Mouse (Mus musculus) lung, postnatal 14 days (tissue): ENCODE data around the gene Adamts14.

Experiments used
- DNase-seq: peaks from one replicate; pipeline ENCODE4 v3.0.0; 2021

The Adamts14 gene

DNA sequence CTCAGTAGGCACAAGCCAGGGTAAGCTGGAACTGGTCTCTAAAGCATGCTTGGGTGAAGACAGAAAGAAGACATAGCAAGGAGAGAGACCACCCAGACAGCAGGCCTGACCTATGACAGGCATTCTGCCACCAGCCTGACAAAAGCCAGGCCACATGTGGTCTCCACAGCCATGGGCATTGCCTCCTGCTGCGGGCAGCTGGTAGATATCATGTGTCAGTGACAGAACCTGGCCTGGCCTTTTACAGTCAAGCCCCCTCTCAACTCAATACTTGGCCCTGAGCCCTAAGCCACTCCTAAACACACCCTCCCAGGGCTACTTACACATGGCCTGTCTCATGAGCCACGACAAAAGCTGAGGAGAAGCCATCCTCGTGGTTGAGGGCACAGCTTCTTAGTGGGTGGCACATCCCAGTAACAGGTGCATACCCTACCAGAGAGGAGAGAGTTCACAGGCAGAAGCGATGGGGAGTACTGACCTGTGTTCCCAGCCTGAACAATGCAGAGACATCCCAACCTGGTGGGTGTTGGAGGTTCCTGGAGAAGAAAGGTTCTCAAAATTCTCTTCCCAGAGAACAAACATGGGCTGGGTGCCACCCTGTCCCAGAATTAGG, 46.3 kb downstream of the Adamts14 start:
- DNase-seq, result no peak

DNA sequence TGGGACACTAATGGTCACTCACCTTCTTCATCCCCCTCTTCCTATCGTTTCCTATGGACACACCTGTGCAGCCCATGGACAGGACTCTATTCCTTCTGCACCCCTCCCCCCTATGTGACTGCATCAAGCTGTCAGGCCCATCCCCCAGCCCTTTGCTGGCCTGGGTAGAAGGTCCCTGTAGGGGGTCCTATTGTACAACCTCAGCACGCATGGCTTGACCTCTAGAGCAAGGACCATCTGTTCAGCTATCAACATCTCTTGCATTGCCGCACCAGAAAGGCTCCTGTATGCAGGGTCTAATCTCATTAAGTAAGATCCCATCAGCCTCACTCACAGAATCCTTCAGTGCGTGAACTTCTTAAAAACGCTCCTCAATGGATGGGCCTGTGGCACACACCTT, 47.5 kb downstream of the Adamts14 start:
- no peak for DNase-seq

DNA sequence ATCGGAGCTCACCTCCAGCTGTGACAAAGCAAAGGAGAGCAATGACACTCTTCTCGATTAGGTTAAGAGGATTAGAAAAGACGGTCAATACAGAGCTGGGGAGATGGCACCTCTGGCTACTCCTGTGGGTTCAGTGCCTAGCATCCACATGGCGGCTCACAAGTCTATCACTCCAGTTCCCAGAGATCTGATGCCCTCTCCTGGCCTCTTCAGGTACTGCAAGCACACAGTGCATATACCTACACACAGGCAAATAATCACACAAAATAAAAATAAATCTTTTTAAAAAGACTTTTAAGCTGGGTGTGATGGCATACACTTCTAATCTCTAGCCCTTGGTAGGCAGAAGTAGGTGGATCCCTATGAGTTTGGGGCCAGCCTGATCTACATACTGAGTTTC, 53.9 kb downstream of the Adamts14 start:
- no peak for DNase-seq

DNA sequence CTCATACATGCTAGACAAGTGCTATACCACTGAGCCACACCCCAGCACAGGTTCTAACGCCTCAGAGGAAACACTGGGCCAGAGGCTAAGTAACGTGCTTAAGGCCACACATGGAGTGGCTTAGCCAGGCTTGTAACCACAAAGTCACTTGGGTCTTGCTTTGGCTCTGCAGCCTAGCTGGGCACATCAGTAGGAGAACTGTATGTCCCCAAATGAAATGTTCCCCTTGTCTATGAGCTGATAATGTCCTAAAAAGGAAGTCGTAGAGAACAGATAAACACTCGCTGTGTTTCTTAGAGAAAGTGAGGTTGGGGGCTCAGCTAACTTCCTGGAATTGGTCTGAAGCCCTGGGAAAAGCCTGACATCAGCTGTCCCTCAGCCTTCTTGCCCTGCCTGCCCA, 57.1 kb downstream of the Adamts14 start:
- no peak for DNase-seq

DNA sequence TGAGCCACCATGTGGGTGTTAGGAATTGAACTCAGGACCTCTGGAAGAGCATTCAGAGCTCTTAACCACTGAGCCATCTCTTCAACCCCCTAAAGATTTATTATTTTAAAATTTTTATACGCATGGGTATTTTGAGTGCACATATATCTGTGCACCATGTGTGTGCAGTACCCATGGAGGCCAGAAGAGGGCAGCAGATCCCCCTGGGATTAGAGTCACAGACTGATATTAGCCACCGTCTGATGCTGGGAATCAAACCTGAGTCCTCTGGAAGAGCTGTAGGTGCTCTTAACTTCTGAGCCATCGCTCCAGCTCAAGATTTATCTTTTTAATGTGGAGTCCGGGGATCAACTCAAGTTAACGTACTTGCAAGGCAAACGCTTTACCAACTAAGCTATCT, 57.6 kb downstream of the Adamts14 start:
- DNase-seq, result no peak

DNA sequence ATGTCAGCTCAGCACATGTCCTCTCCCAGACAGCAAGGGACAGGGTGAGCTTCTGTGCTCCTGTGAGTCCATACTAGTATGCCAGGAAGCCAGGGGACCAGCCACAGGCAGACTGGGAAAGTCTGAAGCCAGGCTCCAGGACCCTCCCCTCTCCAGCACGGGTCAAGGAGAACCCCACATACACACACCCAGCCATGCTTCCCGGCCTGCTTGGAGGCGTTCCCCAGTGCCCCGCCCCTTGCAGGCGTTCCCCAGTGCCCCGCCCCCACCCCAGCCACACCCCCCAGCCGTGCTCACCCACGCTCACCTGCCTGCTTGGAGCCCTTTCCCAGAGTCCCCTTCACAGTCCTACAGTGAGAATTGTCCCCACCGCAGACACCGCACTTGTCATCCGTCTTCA, 60.4 kb downstream of the Adamts14 start:
- no peak for DNase-seq

DNA sequence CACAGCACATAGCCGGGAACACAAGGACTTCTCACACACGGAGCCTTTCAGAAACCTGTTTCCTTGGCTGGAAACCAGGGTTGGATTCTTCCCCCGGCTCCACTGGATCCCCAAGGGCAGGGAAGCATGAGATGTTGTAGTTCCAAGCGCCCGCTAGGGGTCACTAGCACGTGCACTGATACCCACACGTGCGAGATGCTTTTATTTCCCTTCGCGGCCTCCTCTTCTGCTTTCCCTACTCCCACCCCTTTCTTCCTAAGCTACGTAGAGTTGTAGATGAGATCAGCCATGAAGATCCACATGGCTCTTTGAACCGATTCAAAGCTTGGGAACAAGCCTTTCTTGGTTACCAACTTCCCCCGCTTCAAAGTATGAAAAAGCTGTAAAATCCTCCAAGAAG, 61.5 kb downstream of the Adamts14 start:
- peak; percentile 71 for DNase-seq

DNA sequence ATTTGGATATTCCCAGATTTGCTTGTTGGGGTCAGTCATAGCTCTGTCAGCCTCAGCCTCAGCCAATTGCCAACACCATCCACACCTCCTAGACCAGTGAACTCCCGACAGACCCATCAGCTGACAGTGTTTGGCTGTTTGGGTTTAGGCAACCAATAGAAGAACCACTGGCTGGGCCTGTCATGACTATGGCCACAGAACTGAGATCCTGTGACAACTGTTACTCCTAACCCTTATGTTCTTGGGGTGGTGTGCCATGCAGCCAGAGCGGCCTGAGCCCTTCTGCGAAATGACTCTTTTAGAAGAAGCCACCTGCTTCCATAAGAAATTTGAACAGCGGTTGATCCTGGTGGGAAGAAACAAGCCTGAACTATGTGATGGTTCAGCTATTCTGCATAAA, 62.1 kb downstream of the Adamts14 start:
- DNase-seq, result no peak

DNA sequence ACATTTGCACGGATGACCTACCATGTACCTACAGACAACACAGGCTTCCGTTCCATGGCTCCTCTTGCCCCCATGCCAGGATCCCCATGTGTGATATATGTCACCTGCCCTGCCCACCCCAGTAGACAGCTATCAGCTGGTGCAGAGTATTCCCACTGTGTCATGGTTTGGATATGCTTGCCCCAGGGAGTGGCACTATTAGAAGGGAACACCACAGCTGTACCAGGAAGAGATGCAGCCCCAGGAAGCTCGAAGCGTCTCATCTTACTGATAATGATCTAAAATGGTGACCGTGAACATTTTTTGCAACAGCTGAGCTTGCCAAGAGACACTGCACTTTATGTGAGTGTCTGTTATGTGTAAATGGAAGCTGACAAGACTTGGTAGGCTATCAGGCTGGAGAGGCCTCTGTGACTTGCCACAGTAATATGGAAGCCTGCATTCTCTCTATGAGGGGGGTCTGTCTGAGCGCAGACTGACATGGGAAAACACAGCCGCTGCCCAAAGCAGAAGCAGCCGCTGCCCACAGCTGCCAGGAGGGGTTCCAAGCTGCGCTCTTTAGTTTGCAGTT, 65.0 kb downstream of the Adamts14 start:
- no peak for DNase-seq

DNA sequence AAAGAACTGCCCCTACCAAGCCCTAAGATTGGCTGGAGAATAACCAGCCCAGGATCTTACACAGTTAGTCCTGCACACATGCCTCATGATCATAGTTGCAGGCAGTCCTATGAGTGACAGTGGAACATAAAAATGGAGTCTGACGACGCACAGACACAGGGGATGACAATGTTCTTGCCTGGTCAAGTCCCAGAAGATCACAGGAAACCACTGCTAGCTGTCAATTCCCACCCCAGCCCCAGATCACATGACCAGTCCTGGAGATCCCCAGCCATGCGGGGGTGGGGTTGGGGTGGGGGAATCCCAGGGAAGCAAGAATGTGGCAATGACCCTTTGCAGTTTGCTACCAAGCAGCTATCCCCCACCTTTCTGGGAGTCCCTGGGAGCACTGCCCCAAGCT, 69.3 kb downstream of the Adamts14 start:
- DNase-seq, result no peak

DNA sequence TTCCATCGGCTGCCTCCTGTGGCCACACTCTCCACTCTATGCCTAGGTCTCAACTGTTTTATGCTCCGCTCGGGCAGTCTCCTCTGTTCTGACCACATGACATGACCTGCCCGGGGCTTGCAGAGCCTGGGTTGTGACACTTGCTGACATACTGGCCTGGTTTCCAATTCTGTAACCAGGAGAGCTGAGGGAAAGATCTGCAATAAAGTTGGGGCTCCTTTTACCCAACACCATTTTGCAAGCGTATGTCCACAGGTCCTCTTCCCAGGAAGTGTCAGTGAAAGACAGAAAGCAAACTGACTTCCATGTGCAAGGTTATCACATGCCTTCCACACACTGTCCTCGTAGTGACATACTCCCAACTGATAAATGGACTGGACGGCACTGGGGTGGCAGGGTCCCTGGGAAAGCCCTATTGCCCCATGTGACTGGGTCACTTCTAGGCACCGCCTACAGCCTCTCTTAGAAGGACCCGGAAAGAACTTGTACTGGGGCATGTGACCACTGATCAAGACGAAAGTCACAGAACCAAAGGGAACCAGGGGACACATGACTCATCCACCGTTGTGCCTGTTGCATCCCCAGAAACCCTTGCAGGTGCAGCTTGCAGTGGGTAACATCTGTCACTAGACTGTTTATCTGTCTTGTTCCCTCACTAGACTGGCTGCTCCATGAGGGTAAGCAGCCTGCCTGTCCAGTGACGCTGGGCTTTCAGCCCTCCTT, 71.5 kb downstream of the Adamts14 start:
- no peak for DNase-seq

DNA sequence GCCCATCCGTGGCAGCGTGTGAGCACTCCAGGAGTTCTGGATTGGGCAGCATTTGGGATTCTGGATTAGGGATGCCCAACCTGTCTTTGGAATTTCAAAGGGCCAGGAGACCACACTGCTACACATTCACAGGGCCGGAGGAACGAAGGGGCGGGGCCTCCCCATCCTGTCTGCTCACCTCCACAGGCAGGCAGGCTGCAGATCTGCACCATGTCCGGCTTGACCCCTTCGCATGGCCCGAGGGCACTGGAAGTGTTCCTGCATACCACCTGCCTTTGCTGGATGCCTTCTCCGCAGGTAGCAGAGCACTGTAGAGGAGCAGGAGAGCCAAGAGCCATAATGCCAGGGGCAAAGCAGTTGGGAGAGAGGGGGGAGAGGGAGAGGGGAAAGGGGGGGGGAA, 72.2 kb downstream of the Adamts14 start:
- DNase-seq, result no peak

DNA sequence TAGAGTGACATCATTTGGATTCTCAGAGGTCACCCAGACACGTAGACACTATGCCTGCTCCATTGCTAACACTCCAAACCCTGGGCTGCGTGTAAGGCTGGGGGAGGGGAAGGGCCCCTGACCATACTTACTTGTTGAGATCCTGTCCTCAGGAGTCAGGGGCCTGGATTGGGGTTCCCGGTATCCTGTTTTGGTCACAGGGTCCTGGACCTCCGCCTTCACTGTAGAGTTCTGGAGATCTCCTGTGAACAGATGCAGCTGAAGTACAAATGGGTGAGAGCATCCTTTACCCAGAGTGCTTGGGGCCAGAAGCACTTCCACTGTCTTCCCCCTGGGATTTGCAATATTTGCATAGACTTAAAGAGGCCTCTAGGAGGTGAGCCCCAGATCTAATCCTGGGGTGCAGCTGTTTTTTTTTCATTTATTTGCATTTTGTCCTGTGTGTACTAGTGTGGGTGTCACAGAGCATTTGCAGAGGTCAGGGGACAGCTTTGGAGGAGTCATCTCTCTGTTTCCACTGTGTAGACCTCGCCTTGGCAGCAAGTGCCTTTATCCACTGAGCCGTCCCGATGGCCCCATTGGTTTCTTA, 72.9 kb downstream of the Adamts14 start:
- no peak for DNase-seq

DNA sequence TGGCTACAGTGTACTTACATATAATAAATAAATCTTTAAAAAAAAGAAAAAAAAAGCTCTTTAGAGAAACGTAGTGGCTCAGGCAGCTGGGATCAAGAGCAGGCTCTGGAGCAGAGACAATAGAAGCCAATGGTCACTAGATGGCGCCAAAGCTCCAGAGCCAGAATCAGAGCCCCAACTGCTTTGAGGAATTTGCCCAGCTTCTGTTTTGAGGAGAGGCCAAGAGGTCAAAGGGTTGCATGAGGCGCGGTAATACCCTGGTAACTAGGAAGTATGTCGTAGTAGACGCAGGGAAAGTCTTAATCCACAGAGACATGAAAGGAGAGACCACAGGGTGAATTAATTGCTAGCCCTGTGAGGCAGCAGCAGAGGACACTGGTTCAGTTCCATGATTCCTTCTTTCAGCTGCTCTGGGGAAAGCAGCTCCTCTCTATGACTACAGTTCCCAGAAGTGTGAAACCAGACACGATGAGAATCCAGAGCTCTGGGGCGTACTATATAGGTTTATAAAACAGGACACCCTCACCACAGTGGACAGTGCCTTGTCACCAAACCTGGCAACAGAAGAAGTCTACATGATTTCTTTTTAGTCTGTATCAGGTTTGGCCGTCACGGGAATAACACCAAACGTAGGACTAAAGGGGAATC, 73.5 kb downstream of the Adamts14 start:
- peak; percentile 86 for DNase-seq

DNA sequence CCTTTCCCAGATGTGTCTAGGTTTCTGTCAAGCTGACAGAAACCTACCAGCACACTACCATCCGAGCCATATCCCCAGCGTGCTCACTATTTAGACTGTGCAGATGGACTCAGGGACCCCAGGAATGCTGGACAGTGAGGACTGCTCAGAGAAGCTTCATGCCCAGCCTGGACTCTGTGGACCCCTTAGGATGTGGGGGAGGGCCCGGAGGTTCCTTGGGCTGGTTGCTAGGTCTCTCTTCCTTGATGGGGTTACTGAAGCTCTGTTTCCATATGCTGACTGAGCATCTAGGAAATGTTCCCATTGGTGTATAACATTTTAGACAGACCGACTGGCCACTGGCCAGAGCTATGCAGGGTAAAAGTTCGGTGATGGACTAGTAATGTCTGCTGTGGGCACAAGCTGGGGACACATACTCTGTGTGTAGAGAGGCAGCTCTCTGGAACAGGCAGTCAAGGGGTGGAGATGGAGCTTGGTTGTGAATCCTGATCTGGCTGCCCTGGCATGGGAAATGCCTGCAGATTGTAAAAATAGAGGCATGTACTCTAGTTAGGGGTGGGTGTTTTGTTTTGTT, 77.4 kb downstream of the Adamts14 start:
- no peak for DNase-seq

DNA sequence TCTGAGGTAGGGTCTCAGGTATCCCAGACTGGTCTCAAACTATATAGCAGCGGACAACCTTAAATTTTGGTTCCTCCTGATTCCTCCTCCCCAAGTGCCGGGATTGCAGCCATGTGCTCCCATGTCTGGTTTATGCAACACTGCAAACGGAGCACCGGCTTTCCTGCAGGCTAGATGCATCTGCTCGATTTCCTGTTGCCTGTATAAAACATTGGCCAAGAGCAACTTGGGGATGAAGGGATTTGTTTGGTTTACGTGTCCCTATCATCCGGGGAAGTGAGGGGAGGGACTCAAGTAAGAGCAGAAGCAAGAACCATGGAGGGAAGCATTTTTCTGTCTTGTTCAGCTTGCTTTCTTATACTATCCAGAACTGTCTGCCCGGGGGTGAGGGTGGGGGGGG, 78.0 kb downstream of the Adamts14 start:
- no peak for DNase-seq

DNA sequence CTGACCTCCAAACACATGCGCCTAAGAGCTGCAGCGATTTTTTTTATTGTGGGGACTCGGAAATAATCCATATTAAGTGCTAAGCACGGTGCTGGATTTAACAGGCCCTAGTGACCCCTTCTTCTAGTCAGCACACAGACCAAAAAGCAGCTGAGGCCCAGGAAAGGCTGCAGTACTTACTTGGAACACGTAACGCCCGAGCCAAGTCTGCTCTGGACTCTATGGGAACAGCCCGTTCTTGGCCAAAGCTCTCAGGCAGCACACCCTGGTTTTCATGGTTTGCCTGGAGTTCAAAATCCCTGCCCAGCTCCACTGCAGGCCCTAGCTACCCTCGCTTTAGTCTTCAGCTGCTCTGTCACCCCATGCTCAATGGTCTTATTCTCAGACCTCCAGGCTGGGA, 78.6 kb downstream of the Adamts14 start:
- peak; percentile 25 for DNase-seq

DNA sequence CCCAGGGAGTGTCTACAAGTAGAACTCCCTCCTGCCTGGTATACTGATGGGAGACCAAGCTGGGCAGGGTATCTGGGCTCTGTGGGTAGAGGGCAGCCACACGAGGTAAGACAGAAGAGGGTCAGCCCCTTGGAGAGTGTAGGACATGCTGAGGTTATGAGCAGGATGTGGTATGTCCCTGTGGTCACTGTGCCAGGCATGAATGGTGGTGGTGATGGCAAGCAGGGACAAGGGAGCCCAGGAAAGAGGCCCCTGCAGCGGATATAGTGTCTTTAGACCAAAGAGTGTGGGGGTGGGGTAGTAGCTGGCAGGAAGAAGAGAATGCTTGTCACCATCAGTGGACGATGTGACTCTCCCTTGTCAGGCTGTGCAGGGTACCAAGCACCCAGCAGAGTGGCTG, 85.2 kb downstream of the Adamts14 start:
- no peak for DNase-seq

DNA sequence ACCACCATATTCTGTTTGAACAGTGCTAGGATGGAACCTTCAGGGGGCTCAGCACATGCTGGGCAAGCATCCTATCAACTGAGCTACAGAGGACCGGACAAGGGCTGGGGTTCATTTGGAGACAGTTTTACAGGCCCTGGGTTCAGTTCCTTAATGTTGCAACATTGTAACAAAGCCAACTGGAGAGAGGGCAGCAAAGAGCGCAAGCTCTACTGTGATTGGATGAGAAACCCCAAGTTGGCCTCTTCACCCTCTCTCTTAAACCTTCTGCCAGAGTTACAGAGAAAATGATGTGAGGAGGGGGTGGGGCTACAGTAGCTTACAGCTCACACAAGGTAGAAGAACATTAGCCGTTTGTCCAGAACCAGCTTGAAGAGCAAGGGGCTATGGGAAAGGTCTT, 86.2 kb downstream of the Adamts14 start:
- DNase-seq, result no peak

DNA sequence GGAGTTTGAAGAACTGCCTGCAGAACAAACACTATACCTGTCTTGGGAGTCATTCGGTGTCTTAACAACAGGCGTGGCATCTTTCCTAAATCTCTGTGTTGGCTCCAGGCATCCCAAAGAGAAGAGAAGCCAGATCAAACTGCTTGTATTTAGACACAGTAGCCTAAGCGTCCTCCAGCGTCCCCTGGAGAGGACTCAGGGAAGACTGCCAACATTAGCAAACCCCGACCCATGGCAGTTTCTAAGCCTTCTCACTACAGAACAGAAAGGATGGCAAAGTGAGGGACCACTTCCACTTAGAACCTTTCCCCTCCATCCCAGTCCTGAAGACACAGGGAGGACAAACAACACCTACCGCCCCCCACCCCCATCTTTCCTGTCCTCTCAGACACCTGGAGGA, 93.3 kb downstream of the Adamts14 start:
- no peak for DNase-seq

DNA sequence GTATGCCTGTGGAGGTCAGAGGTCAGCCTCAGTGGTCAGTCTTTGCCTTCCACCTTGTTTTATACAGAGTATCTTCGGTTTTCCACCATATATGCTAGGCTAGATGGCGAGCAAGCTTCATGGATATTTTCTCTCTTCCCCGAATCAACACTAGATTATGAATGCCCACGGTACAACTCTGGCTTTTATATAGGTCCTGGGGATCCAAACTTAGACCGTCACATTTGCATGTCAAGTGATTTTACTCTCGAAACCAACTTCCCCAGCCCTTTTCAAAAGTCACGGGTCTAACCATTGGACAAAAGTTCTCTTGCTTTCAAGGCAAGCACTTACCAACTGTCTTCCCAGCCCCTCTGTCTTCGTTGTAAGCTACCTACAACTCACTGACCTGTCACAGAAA, 94.6 kb downstream of the Adamts14 start:
- no peak for DNase-seq

DNA sequence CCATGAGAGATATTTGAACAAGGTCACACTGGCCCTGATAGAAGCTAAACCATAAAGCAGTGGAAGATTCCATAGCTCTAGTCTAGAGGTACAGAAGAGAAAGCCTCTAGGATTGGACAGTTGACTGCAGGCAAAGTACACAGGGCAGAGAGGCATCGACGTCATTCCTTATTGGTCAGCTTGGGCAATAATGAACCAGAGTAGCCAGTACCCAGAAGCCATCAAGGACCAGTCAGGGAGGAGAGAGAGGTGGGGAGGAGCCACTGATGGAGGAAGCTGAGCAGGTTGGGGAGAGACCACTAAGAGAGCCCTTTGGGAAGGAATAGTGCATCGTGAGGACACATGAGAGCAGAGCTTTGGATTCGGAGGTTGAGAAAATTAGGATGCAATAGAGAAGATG, 95.5 kb downstream of the Adamts14 start:
- DNase-seq, result no peak

DNA sequence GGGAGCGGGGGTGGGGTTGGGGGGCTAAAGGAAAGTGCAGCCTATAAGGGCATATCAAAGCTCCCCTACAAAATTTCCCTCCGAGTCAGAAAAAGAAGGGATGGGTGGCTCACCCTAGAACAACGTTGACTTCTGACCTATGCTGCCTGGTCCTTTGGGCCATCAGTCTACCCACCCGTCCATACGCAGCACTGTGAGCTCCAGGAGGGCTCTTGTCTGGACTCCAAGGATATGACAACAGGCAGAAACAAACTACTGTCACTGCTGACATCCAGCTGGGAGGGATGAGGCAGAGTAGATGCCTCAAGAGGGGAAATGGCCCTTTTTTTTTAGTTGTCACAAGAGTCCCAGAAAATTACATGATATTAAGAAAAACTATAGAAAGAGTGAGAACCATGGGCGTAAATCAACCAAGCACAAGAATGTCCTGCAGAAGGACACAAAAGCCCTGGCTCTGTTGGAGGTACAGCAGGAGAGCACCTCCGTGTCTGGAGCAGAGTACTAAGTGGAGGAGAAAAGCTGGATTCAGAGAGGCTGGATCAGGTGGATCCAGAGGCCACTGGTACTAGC, 96.9 kb downstream of the Adamts14 start:
- no peak for DNase-seq
